Mouse (Mus musculus): ENCODE measurements around the gene Large1.
"Not testable (repeated sequence)": the region's sequence is repeated elsewhere in the genome, so short reads cannot be mapped to it uniquely, and the experiment has no call there.

The Large1 gene

GRCm38 (mm10) chr8:73312714-73313607, 40.4 kb downstream of the Large1 start:
- ChIA-PET POLR2A (interaction anchor here in 3 of 4 experiments (1.0 to 2.5 kb wide), 8 partner anchors 11 to 41 kb away, joined by 3 to 11 read pairs (median 4); partner anchors contain the start of gene Large1 (in 1 of the 3)), CTCF (interaction anchor here in 2 of 4 experiments (0.6 to 0.7 kb wide), 2 partner anchors 42 to 252 kb away, joined by 3 read pairs; no protein-coding TSS in a partner anchor)

- POLR2A ChIA-PET = interaction anchor here in 1 of 4 experiments (0.7 kb wide), 1 partner anchor 9 kb away, joined by 3 read pairs; no protein-coding TSS in a partner anchor
- CTCF ChIA-PET = interaction anchor here in 1 of 4 experiments (0.7 kb wide), 1 partner anchor 651 kb away, joined by 3 read pairs; no protein-coding TSS in a partner anchor
These were observed 42.9 kb downstream of the Large1 start for GRCm38 (mm10) chr8:73310471-73310870.

GRCm38 (mm10) chr8:73310036-73310435, 43.3 kb downstream of the Large1 start:
- ChIA-PET POLR2A (interaction anchor here in 1 of 4 experiments (0.7 kb wide), 1 partner anchor 10 kb away, joined by 3 read pairs; no protein-coding TSS in a partner anchor), CTCF (no interaction called here)

- ChIA-PET CTCF (no interaction called here), POLR2A (interaction anchor here in 2 of 4 experiments (1.0 to 2.7 kb wide), 4 partner anchors 13 to 50 kb away, joined by 3 to 7 read pairs (median 6); partner anchors contain the start of gene Large1 (in 1 of the 2))
These were observed 49.4 kb downstream of the Large1 start for GRCm38 (mm10) chr8:73303907-73304306.

GRCm38 (mm10) chr8:73302947-73303346, 50.4 kb downstream of the Large1 start:
- POLR2A ChIA-PET = interaction anchor here in 2 of 4 experiments (1.4 to 2.7 kb wide), 3 partner anchors 15 to 51 kb away, joined by 3 to 7 read pairs (median 4); partner anchors contain the start of gene Large1 (in 1 of the 2)
- CTCF ChIA-PET = interaction anchor here in 1 of 4 experiments (0.6 to 0.9 kb wide), 2 partner anchors 20 to 48 kb away, joined by 3 to 4 read pairs; no protein-coding TSS in a partner anchor

- ChIA-PET CTCF (interaction anchor here in 1 of 4 experiments (1.4 kb wide), 1 partner anchor 55 kb away, joined by 3 read pairs; no protein-coding TSS in a partner anchor), POLR2A (interaction anchor here in 1 of 4 experiments (0.6 to 1.1 kb wide), 3 partner anchors 9 to 256 kb away, joined by 3 to 4 read pairs (median 3); no protein-coding TSS in a partner anchor)
These were observed 57.8 kb downstream of the Large1 start for GRCm38 (mm10) chr8:73295531-73295930.

- POLR2A ChIA-PET = interaction anchor here in 1 of 4 experiments (0.8 to 1.0 kb wide), 2 partner anchors 19 to 436 kb away, joined by 3 read pairs; no protein-coding TSS in a partner anchor
- CTCF ChIA-PET = no interaction called here
These were observed 59.7 kb downstream of the Large1 start for GRCm38 (mm10) chr8:73293655-73294054.

- ChIA-PET CTCF (interaction anchor here in 1 of 4 experiments (0.6 kb wide), 1 partner anchor 628 kb away, joined by 3 read pairs; no protein-coding TSS in a partner anchor), POLR2A (interaction anchor here in 1 of 4 experiments (1.6 kb wide), 1 partner anchor 58 kb away, joined by 3 read pairs; no protein-coding TSS in a partner anchor)
These were observed 61.7 kb downstream of the Large1 start for GRCm38 (mm10) chr8:73291630-73292029.

- ChIA-PET CTCF (no interaction called here), POLR2A (no interaction called here)
These were observed 62.7 kb downstream of the Large1 start for GRCm38 (mm10) chr8:73290636-73291035.

GRCm38 (mm10) chr8:73289831-73290230, 63.5 kb downstream of the Large1 start:
- ChIA-PET CTCF (no interaction called here), POLR2A (no interaction called here)

- ChIA-PET CTCF (interaction anchor here in 2 of 4 experiments (0.6 to 0.7 kb wide), 3 partner anchors 21 to 578 kb away, joined by 3 to 4 read pairs (median 4); no protein-coding TSS in a partner anchor), POLR2A (interaction anchor here in 3 of 4 experiments (0.5 to 1.4 kb wide), 6 partner anchors 17 to 837 kb away, joined by 3 to 4 read pairs (median 4); no protein-coding TSS in a partner anchor)
These were observed 71.3 kb downstream of the Large1 start for GRCm38 (mm10) chr8:73281996-73282395.

GRCm38 (mm10) chr8:73276015-73276414, 77.3 kb downstream of the Large1 start:
- ChIA-PET POLR2A (no interaction called here), CTCF (interaction anchor here in 3 of 4 experiments (0.7 to 1.4 kb wide), 3 partner anchors 43 to 1101 kb away, joined by 3 to 9 read pairs (median 5); no protein-coding TSS in a partner anchor)

GRCm38 (mm10) chr8:73275445-73275844, 77.9 kb downstream of the Large1 start:
- CTCF ChIA-PET = interaction anchor here in 2 of 4 experiments (0.7 to 0.8 kb wide), 2 partner anchors 333 to 1100 kb away, joined by 5 to 9 read pairs; no protein-coding TSS in a partner anchor
- POLR2A ChIA-PET = not testable (repeated sequence)

- ChIA-PET CTCF (no interaction called here), POLR2A (interaction anchor here in 1 of 4 experiments (0.9 to 1.1 kb wide), 2 partner anchors 14 to 331 kb away, joined by 3 to 4 read pairs; no protein-coding TSS in a partner anchor)
These were observed 80.2 kb downstream of the Large1 start for GRCm38 (mm10) chr8:73273150-73273549.

GRCm38 (mm10) chr8:73270991-73271390, 82.3 kb downstream of the Large1 start:
- ChIA-PET CTCF (no interaction called here), POLR2A (no interaction called here)

- ChIA-PET CTCF (no interaction called here), POLR2A (interaction anchor here in 1 of 4 experiments (1.3 kb wide), 1 partner anchor 90 kb away, joined by 3 read pairs; no protein-coding TSS in a partner anchor)
These were observed 95.4 kb downstream of the Large1 start for GRCm38 (mm10) chr8:73257981-73258380.

GRCm38 (mm10) chr8:73244186-73244585, 109.2 kb downstream of the Large1 start:
- CTCF ChIA-PET = no interaction called here
- POLR2A ChIA-PET = no interaction called here

GRCm38 (mm10) chr8:73242066-73242465, 111.3 kb downstream of the Large1 start:
- ChIA-PET POLR2A (no interaction called here), CTCF (no interaction called here)

GRCm38 (mm10) chr8:73234209-73234608, 119.1 kb downstream of the Large1 start:
- POLR2A ChIA-PET = interaction anchor here in 2 of 4 experiments (0.8 to 1.7 kb wide), 3 partner anchors 48 to 120 kb away, joined by 3 to 5 read pairs (median 3); partner anchors contain the start of gene Large1 (in 1 of the 2)
- CTCF ChIA-PET = interaction anchor here in 2 of 4 experiments (0.6 to 2.2 kb wide), 5 partner anchors 120 to 1697 kb away, joined by 3 to 24 read pairs (median 4); partner anchors contain the start of gene Large1 (in 1 of the 2)
